Mouse (Mus musculus): ENCODE results near the gene Gm9.
"Not testable (repeated sequence)": the region's sequence is repeated elsewhere in the genome, so short reads cannot be mapped to it uniquely, and the experiment has no call there.

The Gm9 gene

DNA sequence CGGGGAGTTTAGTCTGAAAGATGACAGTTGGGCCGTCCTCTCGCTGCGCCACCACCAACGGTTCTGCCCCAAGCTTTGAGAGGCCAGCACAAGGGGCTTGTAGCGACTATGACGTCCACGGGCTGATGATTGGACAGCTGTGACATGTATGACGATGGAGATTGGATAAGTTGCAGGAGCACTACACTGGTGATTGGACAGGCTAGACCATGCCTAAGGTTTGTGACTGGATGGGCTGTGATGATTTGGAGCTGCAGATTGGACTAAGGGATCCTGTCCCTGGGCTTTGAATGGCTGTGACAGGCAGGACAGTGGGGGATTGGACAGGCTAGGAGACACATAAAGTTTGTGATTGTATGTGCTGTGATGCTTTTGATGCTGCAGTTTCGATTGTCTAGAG lies at the start of gene Gm9:
TSS of gene Gm9 (minus strand) at position 101 of the 400 bp plus-strand sequence.
- DNase-seq (ENCODE audit: low read depth): no peak

DNA sequence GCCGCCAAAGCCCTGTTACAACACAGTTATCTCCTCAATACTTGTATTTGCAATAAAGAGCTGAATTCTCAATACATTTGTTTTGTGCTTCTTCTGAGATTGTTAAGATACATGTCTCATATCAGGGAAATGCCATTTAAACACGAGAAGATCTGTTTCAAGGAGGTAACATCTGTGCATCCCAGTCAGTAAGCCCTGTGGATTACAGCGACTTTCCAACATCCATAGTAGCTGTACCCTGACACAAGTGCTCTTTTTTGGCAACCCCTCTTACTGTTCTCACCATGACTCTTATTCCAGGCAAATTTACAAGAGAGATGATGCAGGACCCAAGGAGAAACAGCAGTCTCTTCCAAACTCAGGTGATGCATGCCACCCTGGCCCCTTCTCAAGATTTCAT lies 38.8 kb upstream of the Gm9 start, which contains the start of gene Rhox3a:
TSS of gene Rhox3a (plus strand) at position 301 of the 400 bp plus-strand sequence.
- not testable (repeated sequence) for DNase-seq (ENCODE audit: low read depth)

DNA sequence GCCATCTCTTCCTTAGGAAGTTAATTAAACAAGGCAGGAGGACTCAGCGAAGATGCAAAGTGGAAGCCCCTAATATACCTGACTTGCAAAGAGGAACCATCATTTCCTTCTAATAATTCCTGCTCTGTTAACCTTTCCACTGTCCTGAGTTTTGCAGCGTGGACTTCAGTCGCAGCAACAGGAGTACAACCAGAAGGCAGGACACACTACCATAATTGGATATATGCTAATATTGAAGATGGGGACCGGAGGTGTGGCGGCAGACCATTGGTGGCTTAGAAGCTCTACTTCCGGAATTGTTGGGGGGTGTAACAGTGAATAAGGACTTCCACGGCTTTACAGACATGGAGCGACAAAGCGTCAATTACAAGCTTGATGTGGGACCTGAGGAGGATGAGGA lies 33.8 kb upstream of the Gm9 start, which contains the start of gene Rhox2a:
TSS of gene Rhox2a (plus strand) at position 301 of the 400 bp plus-strand sequence.
- not testable (repeated sequence) for DNase-seq (ENCODE audit: low read depth)

DNA sequence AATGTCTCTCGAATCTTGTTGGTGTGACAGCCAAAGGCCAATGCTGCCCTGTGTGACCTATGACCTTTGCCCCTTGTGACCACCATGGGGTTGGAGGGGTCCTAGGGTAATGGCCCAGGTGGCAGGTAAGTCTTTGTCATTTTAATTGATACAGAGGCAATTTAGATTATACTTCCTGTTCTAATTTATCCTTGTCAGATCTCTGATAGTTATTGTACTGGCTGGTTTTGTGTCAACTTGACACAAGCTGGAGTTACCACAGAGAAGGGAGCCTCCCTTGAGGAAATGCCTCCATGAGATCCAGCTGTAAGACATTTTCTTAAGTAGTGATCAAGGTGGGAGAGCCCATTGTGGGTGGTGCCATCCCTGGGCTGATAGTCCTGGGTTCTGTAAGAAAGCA lies 11.3 kb upstream of the Gm9 start, which contains the start of gene Rhox1:
TSS of gene Rhox1 (minus strand) at position 101 of the 400 bp plus-strand sequence.
- not testable (repeated sequence) for DNase-seq (ENCODE audit: low read depth)

DNA sequence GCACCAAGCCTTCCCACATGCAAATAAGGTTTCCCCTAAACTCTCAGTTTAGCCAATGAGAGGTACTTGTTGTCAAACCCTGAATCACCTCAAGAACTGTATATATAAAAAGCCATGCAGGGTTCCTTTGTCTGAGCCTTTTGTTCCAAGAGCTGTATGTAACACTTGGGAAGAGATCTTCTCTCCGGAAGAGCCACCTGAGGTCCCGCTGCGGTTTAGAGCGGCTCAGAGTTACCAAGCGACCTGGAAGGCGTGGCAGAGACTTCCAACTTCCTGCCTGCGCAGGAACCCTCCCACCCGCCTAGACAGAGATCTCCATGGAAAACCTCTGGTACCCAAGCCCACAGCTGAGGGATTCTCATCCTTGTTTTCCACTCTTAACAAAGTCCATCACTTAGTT lies 12.2 kb downstream of the Gm9 start:
- DNase-seq (ENCODE audit: low read depth): no peak

DNA sequence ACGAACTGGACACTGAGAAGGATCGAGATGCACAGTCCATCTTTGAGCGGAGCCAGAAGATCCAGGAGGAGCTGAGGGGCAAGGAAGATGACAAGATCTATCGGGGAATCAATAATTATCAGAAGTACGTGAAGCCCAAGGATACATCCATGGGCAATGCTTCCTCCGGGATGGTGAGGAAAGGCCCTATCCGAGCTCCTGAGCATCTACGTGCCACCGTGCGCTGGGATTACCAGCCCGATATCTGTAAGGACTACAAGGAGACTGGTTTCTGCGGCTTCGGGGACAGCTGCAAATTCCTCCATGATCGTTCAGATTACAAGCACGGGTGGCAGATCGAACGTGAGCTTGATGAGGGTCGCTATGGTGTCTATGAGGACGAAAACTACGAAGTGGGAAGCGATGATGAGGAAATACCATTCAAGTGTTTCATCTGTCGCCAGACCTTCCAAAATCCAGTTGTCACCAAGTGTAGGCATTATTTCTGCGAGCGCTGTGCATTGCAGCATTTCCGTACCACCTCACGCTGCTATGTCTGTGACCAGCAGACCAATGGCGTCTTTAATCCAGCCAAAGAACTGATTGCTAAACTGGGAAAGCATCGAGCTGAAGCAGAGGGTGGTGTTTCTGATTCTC lies 19.0 kb downstream of the Gm9 start:
- DNase-seq (ENCODE audit: low read depth): no peak

DNA sequence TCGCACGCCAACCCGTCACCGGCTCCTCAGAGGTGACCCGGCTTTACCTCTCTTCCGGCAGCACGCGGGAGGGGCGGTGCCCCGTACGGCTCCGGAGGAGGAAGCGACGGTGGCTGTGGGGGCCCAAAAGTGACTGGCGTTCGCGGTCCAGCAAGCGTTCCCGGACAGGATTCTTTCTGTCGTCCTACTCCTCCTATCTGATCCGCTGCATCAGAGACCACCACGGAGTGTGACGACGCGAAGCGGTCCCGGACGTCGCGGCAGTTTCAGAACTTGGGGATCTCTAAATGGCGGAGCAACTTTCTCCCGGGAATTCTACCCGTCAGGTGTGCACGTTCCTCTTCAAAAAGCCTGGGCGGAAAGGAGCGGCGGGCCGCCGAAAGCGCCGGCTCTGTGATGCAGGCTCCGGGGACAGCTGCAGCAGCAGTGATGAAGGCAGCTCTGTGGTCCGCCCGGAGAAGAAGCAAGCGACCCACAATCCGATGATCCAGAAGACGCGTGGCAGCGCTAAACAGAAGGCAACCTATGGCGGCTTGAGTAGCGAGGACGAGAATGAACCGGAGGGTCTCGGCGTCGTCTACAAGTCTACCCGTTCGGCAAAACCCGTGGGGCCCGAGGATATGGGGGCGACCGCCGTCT lies 19.6 kb downstream of the Gm9 start, which contains the start of the genes Ndufa1 and Rnf113a1:
TSS of gene Ndufa1 (minus strand) at position 59 of the 639 bp plus-strand sequence.
TSS of gene Rnf113a1 (plus strand) at position 141 of the 639 bp plus-strand sequence.
- peak; percentile 63 for DNase-seq (ENCODE audit: low read depth)

DNA sequence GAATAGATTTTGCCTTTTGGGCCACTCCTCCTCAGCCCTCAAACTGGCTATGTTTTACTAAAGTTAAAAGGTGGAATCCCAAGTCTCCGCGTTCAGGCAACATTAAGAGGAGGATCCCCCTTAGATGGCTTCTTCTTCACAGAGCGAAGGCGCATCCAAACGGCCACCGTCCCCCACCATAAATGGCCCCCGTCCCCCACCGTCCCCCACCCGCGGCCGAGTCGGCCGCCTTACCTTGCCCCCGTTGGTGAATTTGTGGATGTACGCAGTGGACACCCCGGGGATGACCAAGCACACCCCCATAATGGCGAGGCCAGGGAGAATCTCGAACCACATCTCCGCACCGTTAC lies 20.1 kb downstream of the Gm9 start:
- no peak for DNase-seq (ENCODE audit: low read depth)

DNA sequence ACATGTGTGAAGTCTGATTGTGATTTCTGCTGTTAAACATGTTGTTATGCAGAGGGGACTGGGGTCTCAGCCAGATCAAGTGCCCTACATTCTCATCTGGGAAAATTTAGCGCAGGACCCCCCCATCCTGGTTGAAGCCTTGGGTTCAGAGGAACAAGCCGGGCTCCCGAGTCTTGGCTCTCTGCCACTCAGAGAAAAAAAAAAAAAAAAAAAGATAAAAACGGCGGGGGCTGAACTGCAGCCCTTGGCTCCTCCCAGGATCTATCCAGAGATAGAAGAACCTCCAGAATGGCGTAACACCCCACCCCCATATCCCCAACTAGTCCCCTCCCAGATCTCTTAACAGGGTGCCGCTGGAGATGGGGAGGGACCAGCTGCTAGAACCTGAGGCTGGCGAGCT lies 26.4 kb downstream of the Gm9 start:
- not testable (repeated sequence) for DNase-seq (ENCODE audit: low read depth)

DNA sequence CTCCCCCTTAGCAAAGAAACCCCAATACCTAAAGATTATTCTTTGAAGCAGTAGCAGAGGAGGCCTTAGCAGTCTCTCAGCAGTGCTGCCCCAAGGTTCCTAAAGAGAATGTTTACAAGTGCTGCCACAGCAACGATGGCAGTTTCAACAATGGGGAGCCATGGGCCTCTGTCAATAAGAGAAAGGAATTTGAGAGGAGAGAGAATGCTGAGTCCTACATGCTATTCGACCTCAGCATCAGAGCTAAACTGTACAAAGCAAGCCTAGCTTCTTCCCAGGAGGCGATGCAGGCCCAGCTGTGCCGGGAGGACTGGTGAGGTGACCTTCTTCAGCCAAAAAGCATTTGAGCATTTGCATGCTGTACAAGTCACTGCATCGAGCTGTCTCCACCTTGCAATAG lies 42.1 kb downstream of the Gm9 start, which contains the start of gene Akap14:
TSS of gene Akap14 (minus strand) at position 101 of the 400 bp plus-strand sequence.
- no peak for DNase-seq (ENCODE audit: low read depth)

DNA sequence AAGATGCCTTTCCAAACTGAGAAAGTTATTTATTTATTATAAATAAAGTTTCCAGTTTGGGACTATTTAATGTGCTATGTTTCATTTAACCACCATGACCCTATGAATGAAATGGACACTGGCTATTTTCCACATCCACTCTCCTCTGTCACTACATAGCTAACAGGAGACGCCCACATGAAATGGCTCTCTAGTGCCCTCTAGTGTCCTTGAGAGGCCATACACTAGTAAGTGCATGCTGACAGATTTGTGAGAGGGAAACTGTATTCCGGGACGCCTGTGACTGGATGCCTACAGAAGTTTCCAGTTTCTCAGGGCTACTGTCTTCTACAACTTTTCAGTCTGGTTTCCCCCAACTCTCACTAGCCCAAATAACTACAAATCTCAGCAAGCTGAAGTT lies 43.8 kb downstream of the Gm9 start:
- DNase-seq (ENCODE audit: low read depth): peak; percentile 43

DNA sequence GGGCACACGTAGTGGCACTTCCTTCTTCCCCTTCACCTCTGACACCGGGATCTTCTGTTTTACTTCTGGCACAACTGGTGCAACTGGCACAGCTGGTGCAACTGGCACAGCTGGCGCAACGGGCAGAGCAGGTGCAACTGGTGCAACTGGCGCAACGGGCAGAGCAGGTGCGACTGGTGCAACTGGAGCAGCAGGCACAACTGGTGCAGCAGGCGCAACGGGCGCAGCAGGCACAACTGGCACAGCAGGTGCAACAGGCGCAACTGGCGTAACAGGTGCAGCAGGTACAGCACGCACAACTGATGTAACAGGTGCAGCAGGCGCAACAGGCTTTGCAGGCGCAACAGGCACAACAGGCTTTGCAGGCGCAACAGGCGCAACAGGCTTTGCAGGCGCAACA lies 47.7 kb downstream of the Gm9 start:
- DNase-seq (ENCODE audit: low read depth): no peak

DNA sequence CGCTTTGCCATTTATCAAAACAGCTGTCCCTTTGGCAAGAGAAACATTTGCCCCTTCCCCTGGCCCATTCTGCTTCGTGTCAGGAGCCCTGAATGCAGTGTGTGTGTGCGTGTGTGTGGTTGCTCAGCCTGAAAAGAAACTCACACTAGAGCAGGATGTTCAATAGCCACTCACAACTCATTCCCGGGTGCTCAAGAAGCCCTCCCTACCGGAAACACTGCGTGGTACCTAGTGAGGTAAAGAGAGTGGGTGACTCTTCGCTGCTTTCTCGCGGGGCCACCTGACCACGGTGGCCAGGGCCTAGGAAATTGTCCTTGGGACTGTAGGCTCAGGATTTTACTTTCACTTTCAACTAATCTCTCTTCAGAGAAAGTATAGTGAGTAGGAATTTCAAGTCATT lies 49.7 kb downstream of the Gm9 start:
- no peak for DNase-seq (ENCODE audit: low read depth)
